26 mouse cellular contexts compared by ENCODE assay signal in the genomic region with DNA sequence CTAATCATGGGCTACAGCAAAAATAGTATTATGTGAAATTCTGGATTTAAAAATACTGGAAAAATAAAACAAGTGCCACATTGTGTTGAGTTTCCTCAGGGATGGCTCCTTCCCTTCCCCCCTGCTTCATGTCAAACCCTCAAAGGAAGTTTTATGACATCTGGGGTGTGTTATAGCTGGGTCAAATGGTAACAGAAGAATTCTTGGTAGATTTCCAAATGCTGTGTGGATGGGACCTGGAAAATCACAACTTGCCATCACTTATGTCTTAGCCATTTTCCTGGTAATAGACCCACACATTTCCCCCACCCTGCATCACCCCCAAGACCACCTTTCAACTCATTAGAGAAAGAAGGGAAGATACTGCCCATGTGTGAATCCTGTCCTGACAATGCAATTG.
DNase-seq lines count a peak whose midpoint lies in the region; ATAC-seq and TF ChIP-seq lines count a peak whose summit lies in the region.
"Had no signal": no experiment of that assay in that cellular context is flagged by ENCODE, and none has a peak within 500 bp of the region (broad histone marks: within the 10 kb centered on the region; RNA-seq: fewer than 3 reads in every experiment).

No protein-coding gene starts in this region.

- no peaks in the 10 kb centered on the region for H3K4me1 ChIP-seq in embryonic facial prominence, embryonic 11.5 days (ENCODE audit: control insufficient read depth, insufficient read depth, low read length)
- peaks cover 12% of the 10 kb centered on the region for H3K4me1 ChIP-seq in embryonic facial prominence, embryonic 10.5 days
- no peaks in the 10 kb centered on the region for H3K4me1 ChIP-seq in lung, postnatal 0 days (ENCODE audit: insufficient read depth, low read depth, low read length)
- peaks cover 14% of the 10 kb centered on the region for H3K4me1 ChIP-seq in kidney, embryonic 16.5 days (ENCODE audit: insufficient read depth, low read length)
- no peaks in the 10 kb centered on the region for H3K4me1 ChIP-seq in hindbrain, embryonic 11.5 days (replicated peaks; ENCODE audit: control insufficient read depth, insufficient read depth, low read length)
- H3K4me1 ChIP-seq: liver, embryonic 12.5 days; stomach, embryonic 15.5 days had no signal

- H3K27me3 ChIP-seq in embryonic facial prominence, embryonic 11.5 days (ENCODE audit: control insufficient read depth, insufficient read depth, low read length), result no peaks in the 10 kb centered on the region
- no peaks in the 10 kb centered on the region for H3K27me3 ChIP-seq in embryonic facial prominence, embryonic 10.5 days (replicated peaks; ENCODE audit: low read depth, poor library complexity, severe bottlenecking)
- H3K27me3 ChIP-seq in lung, postnatal 0 days (replicated peaks; ENCODE audit: insufficient read depth, low read length), result no peaks in the 10 kb centered on the region
- H3K27me3 ChIP-seq in kidney, embryonic 16.5 days (ENCODE audit: insufficient read depth, low read length), result no peaks in the 10 kb centered on the region
- no peaks in the 10 kb centered on the region for H3K27me3 ChIP-seq in hindbrain, embryonic 11.5 days (ENCODE audit: control insufficient read depth, insufficient read depth, low read length)
- H3K27me3 ChIP-seq: limb, embryonic 13.5 days; liver, embryonic 12.5 days; neural tube, embryonic 13.5 days; stomach, embryonic 15.5 days had no signal

- no peak for ATAC-seq in embryonic facial prominence, embryonic 11.5 days (replicated peaks; ENCODE audit: insufficient number of reproducible peaks, low FRiP score, low TSS enrichment, low read depth)
- ATAC-seq in lung, postnatal 0 days, result no peak
- peak; percentile 21; the same call in 1 of the 2 replicates for ATAC-seq in kidney, embryonic 16.5 days (ENCODE audit: low FRiP score, low TSS enrichment)
- ATAC-seq in hindbrain, embryonic 11.5 days (ENCODE audit: low FRiP score), result no peak
- ATAC-seq: forebrain, embryonic 16.5 days; inflammation-experienced regulatory T-cells, adult 6 months; liver, embryonic 12.5 days; midbrain, embryonic 16.5 days had no signal

- no peak for TF ChIP-seq CTCF in lung, postnatal 0 days (IDR thresholded peaks at IDR 0.05)

- no peak overlapping the region for H3K27ac ChIP-seq in embryonic facial prominence, embryonic 11.5 days (replicated peaks; ENCODE audit: low read depth, low read length)
- H3K27ac ChIP-seq in embryonic facial prominence, embryonic 10.5 days (replicated peaks), result no peak overlapping the region
- H3K27ac ChIP-seq in lung, postnatal 0 days (ENCODE audit: low read length), result no peak overlapping the region
- H3K27ac ChIP-seq in kidney, embryonic 16.5 days (ENCODE audit: low read length), result peak overlapping the region; percentile 91
- H3K27ac ChIP-seq in hindbrain, embryonic 11.5 days (ENCODE audit: low read depth, low read length), result no peak overlapping the region
- H3K27ac ChIP-seq: hindbrain, embryonic 14.5 days; limb, embryonic 13.5 days; liver, embryonic 12.5 days; neural tube, embryonic 13.5 days; stomach, embryonic 15.5 days had no signal

- no peak for TF ChIP-seq EP300 in lung, postnatal 0 days (IDR thresholded peaks at IDR 0.05)

- no peaks in the 10 kb centered on the region for H3K36me3 ChIP-seq in embryonic facial prominence, embryonic 11.5 days (replicated peaks; ENCODE audit: control insufficient read depth, insufficient read depth, low read depth, low read length)
- no peaks in the 10 kb centered on the region for H3K36me3 ChIP-seq in embryonic facial prominence, embryonic 10.5 days (replicated peaks)
- no peaks in the 10 kb centered on the region for H3K36me3 ChIP-seq in lung, postnatal 0 days (ENCODE audit: insufficient read depth, low read length)
- no peaks in the 10 kb centered on the region for H3K36me3 ChIP-seq in kidney, embryonic 16.5 days (ENCODE audit: insufficient read depth, low read length)
- H3K36me3 ChIP-seq in hindbrain, embryonic 11.5 days (ENCODE audit: control insufficient read depth, insufficient read depth, low read length), result no peaks in the 10 kb centered on the region
- H3K36me3 ChIP-seq: limb, embryonic 13.5 days; liver, embryonic 12.5 days; neural tube, embryonic 13.5 days; stomach, embryonic 15.5 days had no signal

- no peak overlapping the region for H3K9ac ChIP-seq in embryonic facial prominence, embryonic 11.5 days (replicated peaks; ENCODE audit: low read length)
- H3K9ac ChIP-seq in lung, postnatal 0 days (replicated peaks; ENCODE audit: low read depth), result no peak overlapping the region
- H3K9ac ChIP-seq in kidney, embryonic 16.5 days (replicated peaks; ENCODE audit: low read length), result no peak overlapping the region
- H3K9ac ChIP-seq in hindbrain, embryonic 11.5 days (ENCODE audit: low read depth, low read length), result no peak overlapping the region
- H3K9ac ChIP-seq: hindbrain, embryonic 14.5 days; limb, embryonic 13.5 days; liver, embryonic 12.5 days; neural tube, embryonic 13.5 days; stomach, embryonic 15.5 days had no signal

- DNase-seq in embryonic facial prominence, embryonic 11.5 days (ENCODE audit: low spot score), result peak; percentile 64
- no peak for DNase-seq in embryonic facial prominence, embryonic 10.5 days (ENCODE audit: low spot score)
- peak; percentile 32 for DNase-seq in lung, postnatal 36 days
- no peak for DNase-seq in lung, postnatal 0 days (ENCODE audit: low spot score)
- DNase-seq in cerebellum, adult 11-12 months, result no peak
- DNase-seq in hindbrain, embryonic 11.5 days (ENCODE audit: low spot score), result no peak
- no peak for DNase-seq in retina, postnatal 1 day
- DNase-seq: cerebellum, adult 8-10 months; cerebellum, postnatal 36 days; embryo, embryonic 11 days; gastrocnemius, postnatal 14 days; heart, adult 18-20 months; heart, postnatal 36 days; right cerebral cortex, adult 18-20 months; right cerebral cortex, postnatal 4 days; thymus, postnatal 25 days had no signal

- no peak overlapping the region for H3K4me2 ChIP-seq in embryonic facial prominence, embryonic 11.5 days (ENCODE audit: low read depth, low read length)
- H3K4me2 ChIP-seq in lung, postnatal 0 days (replicated peaks; ENCODE audit: low read depth, low read length), result no peak overlapping the region
- no peak overlapping the region for H3K4me2 ChIP-seq in kidney, embryonic 16.5 days (replicated peaks; ENCODE audit: low read depth, low read length)
- no peak overlapping the region for H3K4me2 ChIP-seq in hindbrain, embryonic 11.5 days (replicated peaks; ENCODE audit: low read depth, low read length)
- H3K4me2 ChIP-seq: hindbrain, embryonic 14.5 days; limb, embryonic 13.5 days; liver, embryonic 12.5 days; neural tube, embryonic 13.5 days; stomach, embryonic 15.5 days had no signal

- H3K9me3 ChIP-seq in embryonic facial prominence, embryonic 11.5 days (replicated peaks; ENCODE audit: control insufficient read depth, low read length), result no peaks in the 10 kb centered on the region
- no peaks in the 10 kb centered on the region for H3K9me3 ChIP-seq in embryonic facial prominence, embryonic 10.5 days
- no peaks in the 10 kb centered on the region for H3K9me3 ChIP-seq in lung, postnatal 0 days (ENCODE audit: low read length)
- peaks cover 4% of the 10 kb centered on the region; the same call in 1 of the 2 replicates for H3K9me3 ChIP-seq in kidney, embryonic 16.5 days (ENCODE audit: low read length)
- H3K9me3 ChIP-seq in hindbrain, embryonic 11.5 days (ENCODE audit: control insufficient read depth, low read length), result no peaks in the 10 kb centered on the region
- H3K9me3 ChIP-seq: limb, embryonic 13.5 days; liver, embryonic 12.5 days; stomach, embryonic 15.5 days had no signal

- no peak overlapping the region for H3K4me3 ChIP-seq in embryonic facial prominence, embryonic 11.5 days (ENCODE audit: low read depth, low read length)
- no peak overlapping the region for H3K4me3 ChIP-seq in embryonic facial prominence, embryonic 10.5 days
- no peak overlapping the region for H3K4me3 ChIP-seq in lung, postnatal 0 days (ENCODE audit: low read depth, low read length)
- H3K4me3 ChIP-seq in kidney, embryonic 16.5 days (ENCODE audit: low read length), result no peak overlapping the region
- no peak overlapping the region for H3K4me3 ChIP-seq in hindbrain, embryonic 11.5 days (ENCODE audit: low read depth, low read length)
- H3K4me3 ChIP-seq: limb, embryonic 13.5 days; liver, embryonic 12.5 days; myocyte; neural tube, embryonic 13.5 days; stomach, embryonic 15.5 days had no signal

Comparison
In these comparisons a context has a peak if more than half of its experiments do, and no peak if none do; other contexts are left out.
1. DNase-seq: peak in embryonic facial prominence, embryonic 11.5 days (single experiment) and lung, postnatal 36 days (single experiment); none in embryonic facial prominence, embryonic 10.5 days (single experiment), lung, postnatal 0 days (single experiment), cerebellum, adult 11-12 months (single experiment), hindbrain, embryonic 11.5 days (single experiment) and retina, postnatal 1 day (single experiment).